In the genomic region with DNA sequence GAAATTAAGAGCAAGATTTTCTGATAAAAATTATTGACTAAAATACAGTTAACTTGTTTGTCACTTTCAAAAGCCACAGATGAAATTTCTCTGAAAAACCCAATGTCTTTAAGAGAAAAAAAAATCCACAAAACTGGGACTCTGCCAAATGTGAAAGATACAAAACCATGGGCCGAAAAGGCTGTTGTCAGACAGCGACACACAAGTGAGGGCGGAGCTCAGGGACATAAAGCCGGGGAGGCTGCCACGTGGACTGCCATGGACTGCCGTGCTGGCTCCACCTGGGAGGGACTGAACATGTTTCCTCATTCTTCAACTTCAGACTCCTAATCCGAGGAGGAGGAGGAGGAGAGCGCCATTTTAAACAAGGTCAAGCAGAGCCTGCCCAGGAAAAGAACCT, we compare ENCODE assay signal across 9 mouse cellular contexts.
A peak's percentile ranks its signal among the peaks of the same experiment; 100 is the strongest.
DNase-seq lines count a peak whose midpoint lies in the region; ATAC-seq and TF ChIP-seq lines count a peak whose summit lies in the region.
"Had no signal": no experiment of that assay in that cellular context is flagged by ENCODE, and none has a peak within 500 bp of the region (broad histone marks: within the 10 kb centered on the region; RNA-seq: fewer than 3 reads in every experiment).

No protein-coding gene starts in this region.

- H3K4me3 ChIP-seq in liver, embryonic 12.5 days = no peak overlapping the region
- no peak overlapping the region for H3K4me3 ChIP-seq in kidney, postnatal 0 days (replicated peaks; ENCODE audit: low read depth, low read length)
- H3K4me3 ChIP-seq in neural tube, embryonic 13.5 days = no peak overlapping the region
- H3K4me3 ChIP-seq: limb, embryonic 12.5 days had no signal

- no peak overlapping the region for H3K9ac ChIP-seq in liver, embryonic 12.5 days
- no peak overlapping the region for H3K9ac ChIP-seq in kidney, postnatal 0 days (ENCODE audit: low read depth, low read length)
- H3K9ac ChIP-seq in neural tube, embryonic 13.5 days = 0 out of 2 replicates have a peak overlapping the region, but pooled peaks have one; percentile 5
- H3K9ac ChIP-seq: limb, embryonic 12.5 days had no signal

- peak; percentile 19 for DNase-seq in liver
- peak; percentile 28 for DNase-seq in kidney, postnatal 0 days (ENCODE audit: low spot score)
- DNase-seq in left cerebral cortex, postnatal 25 days (ENCODE audit: low spot score in 2 of 2) = no peak
- DNase-seq in left cerebral cortex, postnatal 36 days (ENCODE audit: low spot score in 2 of 2) = no peak
- DNase-seq in left cerebral cortex, postnatal 14 days (ENCODE audit: low spot score in 2 of 2) = no peak

- 48% methylated on average over 8 of the region's 8 CpGs for WGBS in liver, embryonic 12.5 days (ENCODE audit: insufficient replicate concordance)
- WGBS in kidney, postnatal 0 days = 23% methylated on average over 8 of the region's 8 CpGs
- 29% methylated on average over 8 of the region's 8 CpGs for WGBS in neural tube, embryonic 13.5 days

- no peaks in the 10 kb centered on the region for H3K9me3 ChIP-seq in liver, embryonic 12.5 days (replicated peaks)
- no peaks in the 10 kb centered on the region for H3K9me3 ChIP-seq in kidney, postnatal 0 days (replicated peaks; ENCODE audit: low read length)
- no peaks in the 10 kb centered on the region for H3K9me3 ChIP-seq in neural tube, embryonic 13.5 days
- H3K9me3 ChIP-seq: limb, embryonic 12.5 days had no signal

- H3K36me3 ChIP-seq in liver, embryonic 12.5 days = no peaks in the 10 kb centered on the region
- H3K36me3 ChIP-seq in kidney, postnatal 0 days (ENCODE audit: insufficient read depth, low read length) = no peaks in the 10 kb centered on the region
- no peaks in the 10 kb centered on the region for H3K36me3 ChIP-seq in neural tube, embryonic 13.5 days
- H3K36me3 ChIP-seq: limb, embryonic 12.5 days had no signal

- no peak for TF ChIP-seq CTCF in kidney, postnatal 0 days (IDR thresholded peaks at IDR 0.05; ENCODE audit: low read depth)

- intact Hi-C loops in left cerebral cortex, postnatal 25 days (cut with DNase I) = no loop called here
- intact Hi-C loops in left cerebral cortex, postnatal 36 days (cut with DNase I) = no loop called here
- intact Hi-C loops in left cerebral cortex, postnatal 14 days (cut with DNase I) = no loop called here

- H3K4me1 ChIP-seq in liver, embryonic 12.5 days = no peaks in the 10 kb centered on the region
- peaks cover 3% of the 10 kb centered on the region; the same call in 1 of the 2 replicates for H3K4me1 ChIP-seq in kidney, postnatal 0 days (replicated peaks; ENCODE audit: insufficient read depth, low read length)
- peaks cover 29% of the 10 kb centered on the region for H3K4me1 ChIP-seq in neural tube, embryonic 13.5 days (replicated peaks)

- no peak for ATAC-seq in liver, embryonic 12.5 days
- ATAC-seq in common myeloid progenitor, adult 5-6 weeks (replicated peaks; ENCODE audit: low read depth, poor library complexity, severe bottlenecking) = peak; percentile 74
- ATAC-seq in kidney, postnatal 0 days (replicated peaks; ENCODE audit: low FRiP score, low read depth) = no peak
- no peak for ATAC-seq in neural tube, embryonic 13.5 days (ENCODE audit: low read depth)

- no peak overlapping the region for H3K27ac ChIP-seq in liver, embryonic 12.5 days
- H3K27ac ChIP-seq in kidney, postnatal 0 days = no peak overlapping the region
- no peak overlapping the region for H3K27ac ChIP-seq in neural tube, embryonic 13.5 days (replicated peaks)
- H3K27ac ChIP-seq: limb, embryonic 12.5 days had no signal

- peaks cover 34% of the 10 kb centered on the region for H3K27me3 ChIP-seq in liver, embryonic 12.5 days (replicated peaks)
- no peaks in the 10 kb centered on the region for H3K27me3 ChIP-seq in kidney, postnatal 0 days (ENCODE audit: insufficient read depth, low read length)
- no peaks in the 10 kb centered on the region for H3K27me3 ChIP-seq in neural tube, embryonic 13.5 days

- no peak overlapping the region for H3K4me2 ChIP-seq in liver, embryonic 12.5 days
- peak overlapping the region; percentile 32 for H3K4me2 ChIP-seq in kidney, postnatal 0 days (ENCODE audit: low read length)
- 0 out of 2 replicates have a peak overlapping the region, but pooled peaks have one; percentile 25 for H3K4me2 ChIP-seq in neural tube, embryonic 13.5 days
- H3K4me2 ChIP-seq: limb, embryonic 12.5 days had no signal

Comparison
In these comparisons a context has a peak if more than half of its experiments do, and no peak if none do; other contexts are left out.
1. DNase-seq: peak in liver (single experiment) and kidney, postnatal 0 days (single experiment); none in left cerebral cortex, postnatal 25 days (0 of 2), left cerebral cortex, postnatal 36 days (0 of 2) and left cerebral cortex, postnatal 14 days (0 of 2).